Mouse (Mus musculus): ENCODE measurements at regions not wholly inside any gene's neighbourhood (a gene's known extent, or its start where the extent isn't known, plus 50 kb on each side); places are given as distances from the start of the nearest gene placed in this dataset.

GRCm38 (mm10) chr1:92343161-92343598, 130.5 kb downstream of the Ndufa10 start:
- intact Hi-C loops (cut with DNase I), result no loop called here
- no peak for DNase-seq (ENCODE audit: low spot score)

GRCm38 (mm10) chr1:92341846-92342540, 131.7 kb downstream of the Ndufa10 start:
- no peak for DNase-seq (ENCODE audit: low spot score)
- intact Hi-C loops (cut with DNase I), result no loop called here

GRCm38 (mm10) chr1:92340644-92341043, 133.0 kb downstream of the Ndufa10 start:
- DNase-seq (ENCODE audit: low spot score), result no peak
- intact Hi-C loops (cut with DNase I), result no loop called here

GRCm38 (mm10) chr1:92338589-92338988, 135.1 kb downstream of the Ndufa10 start:
- DNase-seq (ENCODE audit: low spot score), result no peak
- intact Hi-C loops (cut with DNase I), result no loop called here

GRCm38 (mm10) chr1:92337450-92337849, 136.2 kb downstream of the Ndufa10 start:
- intact Hi-C loops (cut with DNase I), result no loop called here
- DNase-seq (ENCODE audit: low spot score), result no peak

GRCm38 (mm10) chr1:92332248-92332584, 136.7 kb upstream of the Hdac4 start:
- DNase-seq (ENCODE audit: low spot score), result no peak

GRCm38 (mm10) chr1:92331559-92332247, 136.2 kb upstream of the Hdac4 start:
- DNase-seq (ENCODE audit: low spot score), result no peak
- intact Hi-C loops (cut with DNase I), result loop anchor here (5.0 kb wide), 1 partner anchor 54 kb away; no protein-coding TSS in a partner anchor

More at GRCm38 (mm10) chr1:92332248-92332584, 136.7 kb upstream of the Hdac4 start:
- intact Hi-C loops (cut with DNase I), result loop anchor here (5.0 kb wide), 1 partner anchor 55 kb away; no protein-coding TSS in a partner anchor

GRCm38 (mm10) chr1:92330181-92330580, 134.7 kb upstream of the Hdac4 start:
- intact Hi-C loops (cut with DNase I), result loop anchor here (5.0 kb wide), 1 partner anchor 53 kb away; no protein-coding TSS in a partner anchor
- DNase-seq (ENCODE audit: low spot score), result no peak

- intact Hi-C loops (cut with DNase I), result no loop called here
- no peak for DNase-seq (ENCODE audit: low spot score)
These were observed 134.0 kb upstream of the Hdac4 start for GRCm38 (mm10) chr1:92329491-92329890.

GRCm38 (mm10) chr1:92327141-92327540, 131.6 kb upstream of the Hdac4 start:
- no peak for DNase-seq (ENCODE audit: low spot score)
- intact Hi-C loops (cut with DNase I), result no loop called here

- DNase-seq (ENCODE audit: low spot score), result no peak
- intact Hi-C loops (cut with DNase I), result no loop called here
These were observed 129.8 kb upstream of the Hdac4 start for GRCm38 (mm10) chr1:92325281-92325680.

- intact Hi-C loops (cut with DNase I), result no loop called here
These were observed 128.8 kb upstream of the Hdac4 start for GRCm38 (mm10) chr1:92324091-92324950.

GRCm38 (mm10) chr1:92317131-92317530, 121.6 kb upstream of the Hdac4 start:
- DNase-seq (ENCODE audit: low spot score), result no peak
- intact Hi-C loops (cut with DNase I), result no loop called here

More at GRCm38 (mm10) chr1:92324091-92324950, 128.8 kb upstream of the Hdac4 start:
- no peak for DNase-seq (ENCODE audit: low spot score)

GRCm38 (mm10) chr1:92316191-92316723, 120.8 kb upstream of the Hdac4 start:
- intact Hi-C loops (cut with DNase I), result no loop called here
- no peak for DNase-seq (ENCODE audit: low spot score)

- intact Hi-C loops (cut with DNase I), result no loop called here
- DNase-seq (ENCODE audit: low spot score), result no peak
These were observed 117.6 kb upstream of the Hdac4 start for GRCm38 (mm10) chr1:92313001-92313597.

- DNase-seq (ENCODE audit: low spot score), result no peak
- intact Hi-C loops (cut with DNase I), result no loop called here
These were observed 114.4 kb upstream of the Hdac4 start for GRCm38 (mm10) chr1:92309883-92310282.

GRCm38 (mm10) chr1:92309381-92309780, 113.9 kb upstream of the Hdac4 start:
- DNase-seq (ENCODE audit: low spot score), result no peak
- intact Hi-C loops (cut with DNase I), result no loop called here

GRCm38 (mm10) chr1:92308537-92308936, 113.0 kb upstream of the Hdac4 start:
- intact Hi-C loops (cut with DNase I), result no loop called here
- DNase-seq (ENCODE audit: low spot score), result no peak

- intact Hi-C loops (cut with DNase I), result no loop called here
- no peak for DNase-seq (ENCODE audit: low spot score)
These were observed 110.5 kb upstream of the Hdac4 start for GRCm38 (mm10) chr1:92306042-92306441.

- intact Hi-C loops (cut with DNase I), result no loop called here
These were observed 103.5 kb upstream of the Hdac4 start for GRCm38 (mm10) chr1:92299041-92299440.

More at GRCm38 (mm10) chr1:92299041-92299440, 103.5 kb upstream of the Hdac4 start:
- no peak for DNase-seq (ENCODE audit: low spot score)

Measured in heart, postnatal 25 days (tissue).